Mouse (Mus musculus): Measurements from ENCODE around the gene Gm2832. TPM values are rescaled to one million over a fixed set of nuclear protein-coding genes. Genes with fewer than 3 reads are reported as not detected.
"Not testable (repeated sequence)": the region's sequence is repeated elsewhere in the genome, so short reads cannot be mapped to it uniquely, and the experiment has no call there.

Gm2832 gene
- not detected for polyA plus RNA-seq (2017; shearing (Covaris generic))

DNA sequence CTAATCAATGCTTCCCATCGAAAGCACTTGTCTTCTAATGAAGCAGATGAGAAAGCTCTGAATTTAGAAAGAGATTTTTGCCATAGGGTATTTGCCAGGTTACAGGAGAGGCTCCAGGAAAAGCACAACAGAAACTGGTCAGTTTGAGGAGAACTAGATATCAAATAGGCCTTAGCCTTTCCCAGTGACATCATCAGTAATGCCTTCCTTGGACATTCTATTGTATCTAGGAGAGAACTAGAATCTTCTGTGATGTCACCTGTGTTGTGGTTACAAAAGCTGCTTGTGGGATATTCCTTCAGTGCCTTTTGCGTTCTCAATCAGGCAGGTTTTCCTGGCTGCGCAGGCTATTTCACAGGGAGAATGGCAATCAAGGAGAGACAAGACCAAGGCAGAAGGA lies at the start of gene Gm2832:
Gene Gm2832, plus strand, starts transcription at position 301 of the 400 bp plus-strand sequence.
- ATAC-seq = not testable (repeated sequence)

DNA sequence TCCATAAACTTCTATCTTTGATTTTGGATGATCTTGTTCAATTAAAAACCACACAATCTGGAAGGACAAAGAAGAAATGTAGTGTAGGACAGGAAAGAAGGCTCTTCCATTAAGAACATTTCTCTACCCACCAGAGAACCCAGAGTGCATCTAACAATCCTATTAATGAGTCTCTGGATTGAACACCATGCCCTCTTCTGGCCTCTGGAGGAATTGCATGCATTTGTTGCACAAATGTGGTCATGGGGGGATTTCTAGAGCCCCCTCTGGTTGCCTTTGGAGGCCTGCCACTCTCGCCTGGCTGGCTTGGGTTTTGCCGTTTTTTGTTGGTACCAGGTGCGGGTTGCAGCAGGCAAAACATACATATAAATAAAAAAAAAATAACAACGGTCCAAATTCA lies 15.3 kb upstream of the Gm2832 start:
- ATAC-seq = not testable (repeated sequence)

DNA sequence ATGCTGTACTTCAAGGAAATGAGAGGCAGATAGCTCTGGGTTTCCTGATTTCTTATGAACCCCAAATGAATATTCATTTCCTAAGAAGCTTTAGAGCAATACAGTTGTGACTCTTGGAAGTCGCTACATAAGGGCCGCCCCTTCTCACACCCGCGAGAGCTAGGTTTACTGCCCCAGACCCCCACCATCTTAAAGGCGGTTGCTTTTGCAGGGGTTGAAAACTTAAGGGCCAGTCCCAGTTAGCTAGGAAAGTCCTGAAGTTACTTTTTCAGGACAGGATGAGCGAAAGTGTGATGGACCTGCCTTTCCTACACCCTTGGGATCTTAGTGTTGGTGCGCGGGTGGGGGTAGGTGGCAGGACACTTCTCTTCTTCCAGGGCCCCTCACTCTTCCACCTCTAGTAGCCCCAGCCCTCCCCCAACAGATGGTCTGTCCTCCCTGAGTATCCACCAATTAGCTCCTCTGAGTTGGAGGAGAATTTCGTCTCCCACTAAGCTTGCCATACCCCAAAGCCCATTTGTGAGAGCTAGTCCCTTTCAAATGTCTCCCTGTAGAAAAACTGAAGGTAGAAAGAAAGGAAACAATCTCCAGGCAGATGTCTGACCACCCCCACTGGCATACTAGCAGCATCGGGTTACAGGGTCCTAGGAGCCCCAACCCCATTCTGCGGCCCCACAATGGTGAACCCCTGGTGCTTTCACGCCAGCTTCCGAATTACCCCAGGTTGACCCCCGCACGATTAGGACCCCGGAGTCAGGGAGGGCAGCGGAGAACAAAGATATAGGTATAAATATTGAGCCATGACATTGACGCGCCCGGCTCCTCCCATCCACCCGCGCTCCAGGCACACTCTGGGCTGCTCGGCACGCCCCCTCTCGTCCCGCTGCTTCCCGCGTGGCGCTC lies 14.5 kb upstream of the Gm2832 start:
- not testable (repeated sequence) for ATAC-seq

DNA sequence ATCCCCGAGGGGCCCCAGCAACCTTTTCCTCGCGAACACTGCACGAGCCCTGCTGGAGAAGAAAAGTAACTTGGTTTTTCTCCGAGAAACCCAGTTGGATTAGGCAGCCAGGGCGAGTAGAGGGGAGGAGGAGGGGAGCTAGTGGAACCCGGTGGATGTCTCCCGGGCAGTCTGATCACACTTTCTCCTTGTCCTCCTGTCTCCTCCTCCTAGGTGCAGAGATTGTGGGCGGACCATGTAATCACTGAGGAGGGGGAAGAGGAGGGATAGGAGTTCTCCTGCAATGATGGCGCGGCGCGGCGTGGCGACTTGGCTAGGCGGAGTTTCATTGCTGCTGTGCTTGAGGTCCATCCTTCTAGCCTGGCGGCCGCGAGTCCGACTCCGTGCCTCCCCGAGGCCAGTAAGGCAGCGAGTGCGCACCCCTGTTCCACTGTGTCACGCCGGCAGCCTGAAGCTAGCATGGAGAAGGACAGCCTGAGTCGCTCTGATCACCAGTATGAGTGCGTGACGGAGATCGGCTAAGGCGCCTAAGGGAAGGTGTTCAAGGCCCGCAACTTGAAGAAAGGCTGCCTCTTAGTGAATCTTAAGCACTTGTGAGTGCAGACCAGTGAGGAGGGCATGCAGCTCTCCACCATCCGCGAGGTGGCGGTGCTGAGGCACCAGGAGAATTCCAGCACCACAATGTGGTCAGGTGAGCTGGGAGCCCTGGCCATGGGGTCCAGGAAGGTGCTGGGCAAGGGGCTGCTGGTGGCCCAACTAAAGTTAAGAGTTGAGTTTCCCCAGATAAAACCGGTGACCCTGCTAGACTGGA lies 13.6 kb upstream of the Gm2832 start:
- ATAC-seq = not testable (repeated sequence)

DNA sequence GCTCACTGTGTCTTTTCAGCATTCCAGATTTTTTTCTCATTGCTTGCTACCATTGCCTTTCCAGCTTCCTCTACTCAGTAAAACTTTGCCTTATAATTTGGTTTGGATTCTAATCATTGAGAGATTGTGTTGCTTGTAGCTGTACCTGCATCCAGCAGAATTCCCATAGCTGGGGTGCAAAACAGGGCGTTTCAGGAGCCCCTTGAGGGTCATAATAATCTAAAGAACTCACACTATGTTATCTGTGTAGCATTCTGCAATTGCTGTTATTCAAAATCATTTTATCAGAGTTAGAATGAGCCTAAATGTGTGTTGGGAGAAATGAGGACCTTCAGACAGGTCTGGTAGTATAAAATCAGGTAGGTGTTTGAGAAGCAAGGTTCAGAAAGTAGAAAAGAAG lies 7.4 kb downstream of the Gm2832 start:
- not testable (repeated sequence) for ATAC-seq

Other genes starting within 250 kb of the Gm2832 start
- gene Dydc2, start 209.6 kb upstream of the Gm2832 start, polyA plus RNA-seq (2017; shearing (Covaris generic)) = not detected
- gene Dydc1, start 205.9 kb upstream of the Gm2832 start, polyA plus RNA-seq (2017; shearing (Covaris generic)) = not detected
- gene Mat1a, start 173.8 kb upstream of the Gm2832 start, polyA plus RNA-seq (2017; shearing (Covaris generic)) = not detected
- gene Sftpa1, start 147.0 kb upstream of the Gm2832 start, polyA plus RNA-seq (2017; shearing (Covaris generic)) = not detected
- gene Mbl1, start 127.3 kb upstream of the Gm2832 start, polyA plus RNA-seq (2017; shearing (Covaris generic)) = not detected
- gene Sftpd, start 93.7 kb upstream of the Gm2832 start, polyA plus RNA-seq (2017; shearing (Covaris generic)) = not detected
- not detected for gene Gm5798, start 69.8 kb downstream of the Gm2832 start, polyA plus RNA-seq (2017; shearing (Covaris generic))
- not detected for gene Gm7945, start 107.6 kb downstream of the Gm2832 start, polyA plus RNA-seq (2017; shearing (Covaris generic))
- not detected for gene Gm6482, start 129.5 kb downstream of the Gm2832 start, polyA plus RNA-seq (2017; shearing (Covaris generic))
- gene Gm7954, start 174.7 kb downstream of the Gm2832 start, polyA plus RNA-seq (2017; shearing (Covaris generic)) = not detected
- not detected for gene Gm3486, start 210.7 kb downstream of the Gm2832 start, polyA plus RNA-seq (2017; shearing (Covaris generic))